Mouse (Mus musculus) ovary, postnatal 14 days (tissue): ENCODE measurements at regions not wholly inside any gene's neighbourhood (a gene's known extent, or its start where the extent isn't known, plus 50 kb on each side); places are given as distances from the start of the nearest gene placed in this dataset.
"Not testable (repeated sequence)": the region's sequence is repeated elsewhere in the genome, so short reads cannot be mapped to it uniquely, and the experiment has no call there.

ENCODE experiments used
- DNase-seq: peaks from one replicate; pipeline ENCODE4 v3.0.0; 2022; ENCODE audit warnings: low spot score

- DNase-seq: no peak
These were observed 263.0 kb upstream of the Nfia start for GRCm38 (mm10) chr4:97509576-97509975.

DNA sequence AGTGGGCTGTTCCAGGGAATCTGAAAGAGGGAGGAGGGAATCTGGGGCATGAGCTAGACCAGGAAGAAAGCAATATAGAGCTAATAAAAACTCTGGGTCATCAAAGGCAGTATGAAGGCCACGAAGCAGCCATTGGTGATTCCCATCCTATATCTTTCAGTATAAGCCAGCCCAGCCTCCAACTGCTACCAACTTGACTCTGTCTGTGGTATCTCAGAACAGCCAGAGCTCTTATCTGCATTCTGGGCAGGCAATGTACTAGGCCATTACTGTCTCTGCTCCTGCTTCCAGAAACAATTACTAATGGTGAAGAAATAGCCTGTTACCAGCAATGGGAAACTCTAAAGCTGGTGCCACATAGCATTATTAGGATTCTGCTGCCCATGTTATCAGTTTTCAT is 266.8 kb upstream of the Nfia start:
- no peak for DNase-seq

- DNase-seq: no peak
These were observed 281.2 kb upstream of the Nfia start for GRCm38 (mm10) chr4:97491248-97491804.

GRCm38 (mm10) chr4:97486354-97486753 is 286.2 kb upstream of the Nfia start:
- DNase-seq: no peak

- DNase-seq: no peak
These were observed 287.3 kb upstream of the Nfia start for GRCm38 (mm10) chr4:97485225-97485624.

DNA sequence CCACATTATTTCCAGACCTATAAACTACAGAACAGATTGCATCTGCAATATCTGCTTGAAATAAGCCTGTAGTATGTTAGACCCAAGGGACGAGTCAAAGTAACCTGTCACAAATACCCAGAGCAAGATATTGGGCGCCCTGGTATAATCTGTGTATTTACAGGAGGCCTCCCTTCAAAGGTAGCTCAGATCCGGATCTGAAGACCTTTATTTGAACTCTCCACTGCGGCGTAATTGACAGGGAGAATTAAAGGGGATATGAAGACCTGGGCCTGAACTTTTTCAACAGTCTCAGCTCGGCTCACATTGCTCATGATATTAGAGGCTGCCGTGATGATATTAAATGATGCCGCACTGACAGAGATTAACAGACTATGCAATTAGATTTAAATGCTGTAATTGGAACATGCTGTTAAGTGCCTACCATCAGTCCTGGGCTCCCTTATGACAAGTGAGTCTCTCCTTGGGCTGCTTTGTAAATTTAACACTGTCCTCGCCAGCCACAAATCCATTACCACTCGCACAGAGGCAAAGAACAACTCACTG is 289.8 kb upstream of the Nfia start:
- DNase-seq: no peak

GRCm38 (mm10) chr4:97481836-97482235 is 290.7 kb upstream of the Nfia start:
- DNase-seq: no peak

GRCm38 (mm10) chr4:97476571-97477190 is 293.7 kb upstream of the Gm10192 start:
- peak; percentile 7 for DNase-seq

DNA sequence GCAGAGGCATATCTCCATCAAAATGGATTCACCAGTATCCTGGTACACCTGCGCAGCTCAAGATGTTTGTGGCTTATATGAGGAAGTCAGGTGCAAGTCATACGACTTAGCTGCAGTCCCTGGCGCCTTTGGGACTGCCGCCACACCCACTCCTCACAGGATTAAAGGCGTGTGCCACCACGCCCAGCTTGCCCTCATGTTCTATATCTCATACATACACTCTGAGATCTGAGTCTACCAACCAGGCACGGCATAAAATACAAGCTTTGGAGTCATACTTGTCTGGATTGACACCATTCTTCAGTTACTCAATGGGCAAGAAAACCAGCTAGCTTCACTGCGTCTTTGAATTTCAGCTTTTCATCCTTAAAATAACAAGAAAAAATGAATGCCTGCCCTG is 290.5 kb upstream of the Gm10192 start:
- not testable (repeated sequence) for DNase-seq

GRCm38 (mm10) chr4:97465932-97466666 is 283.1 kb upstream of the Gm10192 start:
- DNase-seq: no peak

DNA sequence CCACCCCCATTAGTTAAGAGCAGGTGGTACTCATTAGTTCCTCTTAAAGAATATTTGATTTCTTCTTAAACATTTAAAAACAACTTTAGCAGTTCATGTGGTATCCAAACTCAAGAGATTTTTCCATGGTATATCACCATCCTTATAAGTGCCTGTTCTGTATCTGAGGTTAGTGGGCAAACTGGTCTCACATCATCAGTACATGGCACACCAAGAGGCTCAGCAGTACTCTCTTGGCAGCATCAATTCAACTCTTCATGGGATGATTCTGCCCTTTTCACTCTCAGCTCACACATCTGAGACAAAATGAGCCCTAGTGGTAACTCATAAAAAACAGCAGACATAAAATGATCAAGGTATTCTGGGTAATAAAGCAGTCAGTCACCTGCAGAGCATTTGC is 282.6 kb upstream of the Gm10192 start:
- DNase-seq: no peak

DNA sequence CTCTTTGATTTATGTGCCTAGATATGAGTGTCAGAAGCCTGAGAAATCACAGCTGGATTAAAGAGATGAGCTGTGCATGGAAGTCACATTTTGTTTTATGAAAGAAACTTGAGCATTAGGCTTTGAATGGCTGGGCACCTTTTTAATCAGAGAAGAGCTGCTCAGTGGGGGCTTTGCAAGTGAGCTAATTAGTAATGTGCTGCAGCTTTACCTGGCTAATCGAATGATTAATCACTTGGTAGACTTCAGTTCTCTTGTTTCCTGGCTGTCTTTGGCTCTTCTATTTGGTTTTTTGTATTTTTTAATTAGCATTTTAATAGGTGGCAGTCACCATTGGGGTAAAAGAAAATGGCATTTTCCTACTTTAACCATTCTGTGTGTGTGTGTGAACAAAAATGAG is 278.2 kb upstream of the Gm10192 start:
- no peak for DNase-seq

GRCm38 (mm10) chr4:97439288-97440029 is 256.5 kb upstream of the Gm10192 start:
- peak; percentile 2 for DNase-seq

DNA sequence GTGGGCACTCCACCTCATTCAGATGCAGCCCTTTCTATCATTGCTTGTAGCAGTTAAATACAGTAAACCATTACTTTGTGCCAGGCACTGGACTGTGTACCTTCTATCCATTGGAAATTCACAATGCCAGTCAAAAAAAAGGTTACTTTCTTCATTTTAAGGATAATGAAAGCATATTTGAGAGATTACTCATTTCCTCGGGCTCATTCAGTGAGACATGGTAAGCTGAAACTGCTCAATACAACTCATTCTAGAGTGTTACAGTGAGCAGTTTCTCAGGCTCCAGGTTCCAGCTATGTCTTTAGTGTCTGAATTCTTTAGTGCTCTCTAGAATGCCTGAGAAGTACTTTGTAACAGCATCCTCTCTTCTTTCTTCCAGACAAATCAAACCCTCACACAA is 249.7 kb upstream of the Gm10192 start:
- no peak for DNase-seq

DNA sequence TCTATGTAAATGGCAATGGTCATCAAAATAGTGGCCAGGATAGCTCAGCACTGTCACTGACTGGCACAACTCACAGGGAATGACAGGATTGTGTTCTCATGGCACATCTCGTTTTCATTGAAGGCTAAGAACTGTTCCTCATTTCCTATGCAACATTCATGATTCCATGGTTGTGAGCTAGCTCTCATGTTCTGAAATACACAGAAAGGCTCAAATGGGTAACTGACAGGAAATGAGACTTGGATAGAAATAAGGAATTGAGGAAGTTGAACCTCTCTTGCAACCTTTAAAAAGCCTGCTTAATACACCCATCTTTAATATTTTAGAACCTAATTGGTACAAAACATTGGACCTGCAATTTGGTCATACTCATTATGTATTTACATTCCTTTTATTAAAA is 249.1 kb upstream of the Gm10192 start:
- no peak for DNase-seq

DNA sequence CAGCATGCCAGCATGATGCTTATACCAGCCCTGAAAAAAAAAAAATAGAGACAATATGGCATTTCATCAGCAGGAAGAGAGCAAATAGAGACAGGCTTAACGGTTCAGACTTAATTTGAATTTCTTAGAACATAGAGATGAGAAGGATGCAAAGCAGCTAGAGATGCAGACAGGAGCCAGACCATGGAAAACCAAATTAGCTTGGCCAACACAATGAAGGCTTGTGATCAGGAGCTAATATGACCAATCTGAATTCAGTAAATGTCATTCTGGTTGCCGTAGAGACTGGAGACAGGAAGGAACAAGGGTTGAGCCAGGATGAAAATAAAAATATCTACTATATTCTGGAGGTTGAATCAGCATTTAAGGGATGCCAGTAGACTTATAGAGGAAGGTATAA is 248.3 kb upstream of the Gm10192 start:
- DNase-seq: no peak

DNA sequence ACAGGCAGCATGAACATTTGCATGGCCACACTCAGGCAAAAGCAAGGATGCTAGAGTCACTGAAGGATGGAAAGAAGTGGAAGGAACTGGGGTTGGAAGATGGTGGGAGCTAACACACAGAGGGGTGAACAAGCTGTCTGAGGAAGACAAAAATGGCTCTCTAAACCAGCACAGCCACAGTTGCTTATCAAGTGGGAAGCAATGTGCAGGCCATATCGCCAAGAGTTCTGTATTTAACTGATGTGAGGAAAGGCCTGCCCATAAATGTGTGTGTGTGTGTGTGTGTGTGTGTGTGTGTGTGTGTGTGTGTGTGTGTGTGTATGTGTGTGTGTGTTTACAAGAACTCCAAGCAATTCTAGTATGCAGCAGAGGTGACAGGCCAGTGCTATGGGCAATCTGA is 236.9 kb upstream of the Gm10192 start:
- DNase-seq: no peak

GRCm38 (mm10) chr4:97418616-97419015 is 235.7 kb upstream of the Gm10192 start:
- peak; percentile 20 for DNase-seq

GRCm38 (mm10) chr4:97417943-97418342 is 235.0 kb upstream of the Gm10192 start:
- DNase-seq: no peak

- DNase-seq: no peak
These were observed 225.8 kb upstream of the Gm10192 start for GRCm38 (mm10) chr4:97408633-97409296.

- no peak for DNase-seq
These were observed 211.8 kb upstream of the Gm10192 start for GRCm38 (mm10) chr4:97394697-97395280.

GRCm38 (mm10) chr4:97381084-97381483 is 198.1 kb upstream of the Gm10192 start:
- no peak for DNase-seq
